Mouse (Mus musculus) kidney, adult 9 months (tissue): ENCODE data around the gene Hbp1.

ENCODE experiments used
- DNase-seq: peaks from one replicate; pipeline ENCODE4 v3.0.0; 2022

Gene Hbp1

GRCm38 (mm10) chr12:31949759-31950658 lies at the start of gene Hbp1:
Hbp1 (minus strand) TSS chr12:31950535.
- DNase-seq: peak; percentile 100

- no peak for DNase-seq
Measured at GRCm38 (mm10) chr12:31998706-31999105, 48.4 kb upstream of the Hbp1 start.

GRCm38 (mm10) chr12:31997328-31997878 lies 47.1 kb upstream of the Hbp1 start:
- no peak for DNase-seq

GRCm38 (mm10) chr12:31996877-31997276 lies 46.5 kb upstream of the Hbp1 start:
- DNase-seq: peak; percentile 9

GRCm38 (mm10) chr12:31990575-31990974 lies 40.2 kb upstream of the Hbp1 start:
- no peak for DNase-seq

- DNase-seq: no peak
Measured at GRCm38 (mm10) chr12:31989726-31990125, 39.4 kb upstream of the Hbp1 start.

- no peak for DNase-seq
Measured at GRCm38 (mm10) chr12:31986463-31986862, 36.1 kb upstream of the Hbp1 start.

GRCm38 (mm10) chr12:31985738-31986137 lies 35.4 kb upstream of the Hbp1 start:
- DNase-seq: no peak

GRCm38 (mm10) chr12:31984664-31985063 lies 34.3 kb upstream of the Hbp1 start:
- DNase-seq: no peak

- no peak for DNase-seq
Measured at GRCm38 (mm10) chr12:31984206-31984605, 33.9 kb upstream of the Hbp1 start.

GRCm38 (mm10) chr12:31983769-31984168 lies 33.4 kb upstream of the Hbp1 start:
- no peak for DNase-seq

GRCm38 (mm10) chr12:31983238-31983637 lies 32.9 kb upstream of the Hbp1 start:
- no peak for DNase-seq

- DNase-seq: no peak
Measured at GRCm38 (mm10) chr12:31977613-31978195, 27.4 kb upstream of the Hbp1 start.

- DNase-seq: peak; percentile 19
Measured at GRCm38 (mm10) chr12:31976544-31976943, 26.2 kb upstream of the Hbp1 start.

- peak; percentile 52 for DNase-seq
Measured at GRCm38 (mm10) chr12:31973473-31974172, 23.3 kb upstream of the Hbp1 start.

- no peak for DNase-seq
Measured at GRCm38 (mm10) chr12:31971547-31971946, 21.2 kb upstream of the Hbp1 start.

- no peak for DNase-seq
Measured at GRCm38 (mm10) chr12:31969111-31969510, 18.8 kb upstream of the Hbp1 start.

- DNase-seq: peak; percentile 66
Measured at GRCm38 (mm10) chr12:31967536-31967935, 17.2 kb upstream of the Hbp1 start.

GRCm38 (mm10) chr12:31966405-31966804 lies 16.1 kb upstream of the Hbp1 start:
- no peak for DNase-seq

- DNase-seq: no peak
Measured at GRCm38 (mm10) chr12:31965517-31966212, 15.3 kb upstream of the Hbp1 start.

- DNase-seq: no peak
Measured at GRCm38 (mm10) chr12:31964074-31964473, 13.7 kb upstream of the Hbp1 start.

GRCm38 (mm10) chr12:31955843-31956242 lies 5.5 kb upstream of the Hbp1 start:
- DNase-seq: no peak

- DNase-seq: no peak
Measured at GRCm38 (mm10) chr12:31950659-31951031, 310 bp upstream of the Hbp1 start.
